ENCODE assay signal across 23 mouse cellular contexts in genomic region chr5:117937186-117937585, GRCm38 (mm10). TPM values are rescaled to one million over a fixed set of nuclear protein-coding genes. Genes with fewer than 3 reads are reported as not detected.
A peak's percentile ranks its signal among the peaks of the same experiment; 100 is the strongest.
DNase-seq lines count a peak whose midpoint lies in the region; ATAC-seq and TF ChIP-seq lines count a peak whose summit lies in the region.
"Had no signal": no experiment of that assay in that cellular context is flagged by ENCODE, and none has a peak within 500 bp of the region (broad histone marks: within the 10 kb centered on the region; RNA-seq: fewer than 3 reads in every experiment).

No protein-coding gene starts in this region.

- no peak overlapping the region for H3K4me2 ChIP-seq in lung, postnatal 0 days (replicated peaks; ENCODE audit: low read depth, low read length)
- H3K4me2 ChIP-seq: embryonic facial prominence, embryonic 13.5 days; forebrain, embryonic 13.5 days; hindbrain, embryonic 12.5 days had no signal

- WGBS in lung, postnatal 0 days: 79% methylated on average over 3 of the region's 3 CpGs

- H3K4me1 ChIP-seq in lung, postnatal 0 days (ENCODE audit: insufficient read depth, low read depth, low read length): no peaks in the 10 kb centered on the region
- H3K4me1 ChIP-seq: hindbrain, embryonic 12.5 days had no signal

- H3K9me3 ChIP-seq in lung, postnatal 0 days (ENCODE audit: low read length): no peaks in the 10 kb centered on the region
- H3K9me3 ChIP-seq: embryonic facial prominence, embryonic 13.5 days; forebrain, embryonic 13.5 days; heart, embryonic 10.5 days; hindbrain, embryonic 12.5 days had no signal

- no peak for DNase-seq in cerebellum, postnatal 4 days (ENCODE audit: low spot score in 2 of 2)
- peak; percentile 72 to 89 for DNase-seq in cerebellum, adult 18-20 months
- DNase-seq in cerebellum, adult 9-11 months: peak; percentile 84
- DNase-seq in cerebellum, postnatal 36 days: peak; percentile 75 to 78
- DNase-seq in right cerebral cortex, postnatal 25 days: no peak
- DNase-seq in lung, postnatal 0 days (ENCODE audit: low spot score): no peak
- DNase-seq in spleen, postnatal 10 days (ENCODE audit: low spot score in 2 of 2): no peak
- DNase-seq: adrenal gland, adult 8-10 months; adrenal gland, postnatal 36 days; B cell, adult 2 months; heart, adult 18-20 months; heart, postnatal 10 days; heart, postnatal 4 days had no signal

- H3K27ac ChIP-seq in lung, postnatal 0 days (ENCODE audit: low read length): no peak overlapping the region
- H3K27ac ChIP-seq: embryonic facial prominence, embryonic 13.5 days; forebrain, embryonic 13.5 days; heart, embryonic 10.5 days; hindbrain, embryonic 12.5 days had no signal

- H3K36me3 ChIP-seq in lung, postnatal 0 days (ENCODE audit: insufficient read depth, low read length): no peaks in the 10 kb centered on the region
- H3K36me3 ChIP-seq: embryonic facial prominence, embryonic 13.5 days; G1E; heart, embryonic 10.5 days; hindbrain, embryonic 12.5 days had no signal

- H3K9ac ChIP-seq in lung, postnatal 0 days (replicated peaks; ENCODE audit: low read depth): no peak overlapping the region
- H3K9ac ChIP-seq: embryonic facial prominence, embryonic 13.5 days; forebrain, embryonic 13.5 days; hindbrain, embryonic 12.5 days had no signal

- ATAC-seq in cerebellum, adult (ENCODE audit: insufficient number of reproducible peaks, low FRiP score, low TSS enrichment): peak; percentile 84; the same call in 1 of the 2 replicates
- no peak for ATAC-seq in lung, postnatal 0 days
- ATAC-seq: CD4-positive, CD25-positive, alpha-beta regulatory T cell, adult 4 months; forebrain, embryonic 13.5 days; hindbrain, embryonic 16.5 days; inflammation-experienced regulatory T-cells, adult 6 months; intestine, postnatal 0 days had no signal

- H3K4me3 ChIP-seq in lung, postnatal 0 days (ENCODE audit: low read depth, low read length): no peak overlapping the region
- H3K4me3 ChIP-seq: embryonic facial prominence, embryonic 13.5 days; forebrain, embryonic 13.5 days; heart, embryonic 10.5 days; hindbrain, embryonic 12.5 days had no signal

- H3K27me3 ChIP-seq in lung, postnatal 0 days (replicated peaks; ENCODE audit: insufficient read depth, low read length): 0 out of 2 replicates have a peak, but pooled peaks cover 5% of the 10 kb centered on the region
- H3K27me3 ChIP-seq: forebrain, embryonic 13.5 days had no signal

- no peak for TF ChIP-seq EP300 in lung, postnatal 0 days (IDR thresholded peaks at IDR 0.05)

- TF ChIP-seq CTCF in lung, postnatal 0 days (IDR thresholded peaks at IDR 0.05): no peak

RNA-seq across cellular contexts. Expression of gene Fbxo21, which starts 39.3 kb away (rescaled TPM):
- 18.8 and 19.8 TPM in 2 replicates for polyA plus RNA-seq in lung, postnatal 0 days (2015; fragmentation: Nextera tagmentation; extraction: Ambion mirVana)

Comparison
In these comparisons a context has a peak if more than half of its experiments do, and no peak if none do; other contexts are left out.
1. DNase-seq: peak in cerebellum, adult 18-20 months (2 of 2), cerebellum, adult 9-11 months (single experiment) and cerebellum, postnatal 36 days (2 of 2); none in cerebellum, postnatal 4 days (0 of 2), right cerebral cortex, postnatal 25 days (single experiment), lung, postnatal 0 days (single experiment) and spleen, postnatal 10 days (0 of 2).